Mouse (Mus musculus) embryonic fibroblast, embryonic 13.5 days (primary cell): ENCODE results near the gene Rala.

ENCODE experiments used
- CTCF ChIP-seq: IDR thresholded peaks from 2 replicates; pipeline ENCODE4 v1.5.1; 2011; ENCODE audit warnings: mild to moderate bottlenecking, control low read depth, low read length, moderate library complexity, borderline replicate concordance; ENCODE audit not compliant: insufficient read depth
- POLR2A ChIP-seq: IDR thresholded peaks from 2 replicates; pipeline ENCODE4 v1.6.1; 2011; ENCODE audit warnings: low read depth, mild to moderate bottlenecking, control low read depth, low read length, moderate library complexity

DNA sequence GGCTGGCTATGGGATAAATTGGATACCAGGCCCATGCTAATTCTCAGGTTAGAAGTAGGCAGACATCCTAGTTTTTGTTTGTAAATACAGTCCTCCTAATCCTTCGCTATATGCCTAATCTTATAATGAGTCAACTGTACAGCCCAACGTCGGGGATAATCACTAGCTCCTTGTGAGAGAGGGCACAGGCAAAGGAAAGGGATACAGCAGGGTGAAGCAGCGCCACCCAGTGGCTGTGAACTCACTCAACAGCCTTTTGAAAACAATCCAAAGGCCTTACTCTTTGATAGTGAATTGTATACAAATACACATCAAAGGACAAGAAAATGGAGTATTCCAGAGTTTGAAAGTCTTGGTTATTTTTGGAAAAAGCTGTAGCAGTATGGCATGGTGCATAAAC is 39.2 kb upstream of the Rala start:
- TF ChIP-seq CTCF: peak; percentile 70; the same call in 1 of the 2 replicates
- no peak for TF ChIP-seq POLR2A
